ENCODE assay signal across 21 mouse cellular contexts in genomic region chr16:86340311-86340710, GRCm38 (mm10).
DNase-seq lines count a peak whose midpoint lies in the region; ATAC-seq and TF ChIP-seq lines count a peak whose summit lies in the region.
"Had no signal": no experiment of that assay in that cellular context is flagged by ENCODE, and none has a peak within 500 bp of the region (broad histone marks: within the 10 kb centered on the region; RNA-seq: fewer than 3 reads in every experiment).

No protein-coding gene starts in this region.

- H3K4me2 ChIP-seq in lung, postnatal 0 days (replicated peaks; ENCODE audit: low read depth, low read length): no peak overlapping the region
- peak overlapping the region; percentile 47 for H3K4me2 ChIP-seq in myocyte (ENCODE audit: low read depth)
- H3K4me2 ChIP-seq: forebrain, embryonic 12.5 days; heart, embryonic 15.5 days; hindbrain, embryonic 12.5 days; limb, embryonic 15.5 days; neural tube, embryonic 12.5 days had no signal

- no peak for ATAC-seq in lung, postnatal 0 days

- no peaks in the 10 kb centered on the region for H3K4me1 ChIP-seq in lung, postnatal 0 days (ENCODE audit: insufficient read depth, low read depth, low read length)
- H3K4me1 ChIP-seq: forebrain, embryonic 12.5 days; hindbrain, embryonic 12.5 days; limb, embryonic 15.5 days; neural tube, embryonic 12.5 days had no signal

- no peaks in the 10 kb centered on the region for H3K79me2 ChIP-seq in myocyte (ENCODE audit: control insufficient read depth, insufficient read depth)

- no peak overlapping the region for H3ac ChIP-seq in myocyte (ENCODE audit: control insufficient read depth, insufficient read length)

- no peaks in the 10 kb centered on the region for H3K36me3 ChIP-seq in lung, postnatal 0 days (ENCODE audit: insufficient read depth, low read length)
- H3K36me3 ChIP-seq in myocyte (ENCODE audit: control insufficient read depth, insufficient read depth): no peaks in the 10 kb centered on the region
- H3K36me3 ChIP-seq: forebrain, embryonic 12.5 days; heart, embryonic 15.5 days; hindbrain, embryonic 12.5 days; limb, embryonic 15.5 days; neural tube, embryonic 12.5 days had no signal

- no peak for TF ChIP-seq CTCF in lung, postnatal 0 days (IDR thresholded peaks at IDR 0.05)

- H3K9me3 ChIP-seq in lung, postnatal 0 days (ENCODE audit: low read length): no peaks in the 10 kb centered on the region
- H3K9me3 ChIP-seq: forebrain, embryonic 12.5 days; heart, embryonic 15.5 days; hindbrain, embryonic 12.5 days; limb, embryonic 15.5 days; neural tube, embryonic 12.5 days had no signal

- no peak overlapping the region for H3K4me3 ChIP-seq in lung, postnatal 0 days (ENCODE audit: low read depth, low read length)
- no peak overlapping the region for H3K4me3 ChIP-seq in myocyte
- H3K4me3 ChIP-seq: forebrain, embryonic 12.5 days; heart, embryonic 15.5 days; hindbrain, embryonic 12.5 days; limb, embryonic 15.5 days; neural tube, embryonic 12.5 days had no signal

- no peak overlapping the region for H3K27ac ChIP-seq in lung, postnatal 0 days (ENCODE audit: low read length)
- H3K27ac ChIP-seq: forebrain, embryonic 12.5 days; heart, embryonic 15.5 days; hindbrain, embryonic 12.5 days; limb, embryonic 15.5 days; liver, embryonic 14.5 days; neural tube, embryonic 12.5 days had no signal

- no peak overlapping the region for H3K9ac ChIP-seq in lung, postnatal 0 days (replicated peaks; ENCODE audit: low read depth)
- H3K9ac ChIP-seq: forebrain, embryonic 12.5 days; heart, embryonic 15.5 days; hindbrain, embryonic 12.5 days; limb, embryonic 15.5 days; liver, embryonic 14.5 days; neural tube, embryonic 12.5 days had no signal

- no peaks in the 10 kb centered on the region for H3K27me3 ChIP-seq in lung, postnatal 0 days (replicated peaks; ENCODE audit: insufficient read depth, low read length)
- no peaks in the 10 kb centered on the region for H3K27me3 ChIP-seq in myocyte (ENCODE audit: control insufficient read depth, insufficient read depth, insufficient read length)
- H3K27me3 ChIP-seq: forebrain, embryonic 12.5 days; heart, embryonic 15.5 days; hindbrain, embryonic 12.5 days; limb, embryonic 15.5 days; neural tube, embryonic 12.5 days had no signal

- peak; percentile 9 for DNase-seq in gastrocnemius, postnatal 25 days
- no peak for DNase-seq in gastrocnemius, postnatal 10 days
- peak; percentile 6 for DNase-seq in kidney, adult 11 months
- DNase-seq in kidney, postnatal 25 days: no peak
- DNase-seq in lung, postnatal 0 days (ENCODE audit: low spot score): peak; percentile 8
- DNase-seq in lung, adult 18-20 months: no peak
- DNase-seq: adrenal gland, adult 2 months; cerebellum, adult 11 months; cerebellum, postnatal 10 days; kidney, adult 8-10 months; layer of hippocampus, adult 9-11 months; lung, postnatal 4 days; midbrain, embryonic 14.5 days; retina, postnatal 1 day had no signal

- 61% methylated on average over 2 of the region's 2 CpGs for WGBS in lung, postnatal 0 days

- no peak for TF ChIP-seq POLR2A in myocyte (IDR thresholded peaks at IDR 0.05; ENCODE audit: insufficient read length, low read depth)

- no peak for TF ChIP-seq EP300 in lung, postnatal 0 days (IDR thresholded peaks at IDR 0.05)

TF ChIP-seq in myocyte, 11 proteins besides CTCF, POLR2A, EP300 and RAD21:
- TF ChIP-seq MYOD1 (IDR thresholded peaks at IDR 0.05; ENCODE audit: control insufficient read depth in 1 of 3, insufficient read length in 2 of 3, low read depth in 2 of 3) (peak; percentile 25 to 81 (median 75)), USF1 (IDR thresholded peaks at IDR 0.05; ENCODE audit: low read depth) (no peak), SRF (IDR thresholded peaks at IDR 0.05; ENCODE audit: control insufficient read depth, insufficient read length, low read depth) (no peak), MYOG (IDR thresholded peaks at IDR 0.05; ENCODE audit: control insufficient read depth in 1 of 3, insufficient read depth in 1 of 3, insufficient read length in 2 of 3, low read depth in 2 of 3) (peak in 2 of 3 experiments; percentile 82 to 88), REST (IDR thresholded peaks at IDR 0.05; ENCODE audit: insufficient read depth, insufficient read length) (no peak), E2F4 (IDR thresholded peaks at IDR 0.05; ENCODE audit: insufficient read depth) (no peak), CEBPB (IDR thresholded peaks at IDR 0.05; ENCODE audit: insufficient read depth, poor library complexity, severe bottlenecking) (no peak), TCF12 (IDR thresholded peaks at IDR 0.05; ENCODE audit: insufficient read depth, poor library complexity, severe bottlenecking) (peak; percentile 81), TCF3 (IDR thresholded peaks at IDR 0.05; ENCODE audit: insufficient read length, low read depth) (no peak), POLR2AphosphoS2 (IDR thresholded peaks at IDR 0.05; ENCODE audit: insufficient read length, low read depth) (no peak), MAX (IDR thresholded peaks at IDR 0.05; ENCODE audit: low read depth) (no peak)

Comparison
In these comparisons a context has a peak if more than half of its experiments do, and no peak if none do; other contexts are left out.
1. DNase-seq: peak in gastrocnemius, postnatal 25 days (single experiment), kidney, adult 11 months (single experiment) and lung, postnatal 0 days (single experiment); none in gastrocnemius, postnatal 10 days (single experiment), kidney, postnatal 25 days (0 of 2) and lung, adult 18-20 months (0 of 2).